Mouse (Mus musculus) liver, embryonic 14.5 days (tissue): ENCODE results near the gene Alkbh4.

ENCODE experiments used
- CTCF ChIP-seq: IDR thresholded peaks from 2 replicates; pipeline ENCODE4 v1.5.1; 2016; ENCODE audit warnings: antibody characterized with exemption, low read depth, control low read depth
- EP300 ChIP-seq: IDR thresholded peaks from 2 replicates; pipeline ENCODE4 v1.6.1; 2016; ENCODE audit warnings: antibody characterized with exemption, low read depth

DNA sequence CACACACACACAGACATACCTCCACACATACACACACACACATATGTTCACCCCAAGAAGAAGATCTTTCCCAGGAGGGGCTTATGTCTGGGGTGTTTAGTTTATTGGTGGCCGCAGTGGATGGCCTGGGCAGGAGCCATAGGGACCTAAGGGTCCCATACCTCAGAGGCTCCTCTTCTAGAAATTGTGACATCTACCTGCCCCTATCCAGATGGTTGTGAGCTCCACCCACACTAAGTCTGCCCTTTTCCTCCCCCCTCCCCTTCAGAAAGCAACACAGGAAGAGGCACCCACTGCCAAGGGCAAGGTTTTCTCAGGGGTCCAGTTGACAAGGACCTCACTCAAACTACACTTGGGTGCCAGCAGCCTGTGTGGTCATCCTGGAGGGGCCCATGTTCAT is 11.0 kb downstream of the Alkbh4 start:
- TF ChIP-seq CTCF (no peak), EP300 (no peak)
